ENCODE assay signal across 23 mouse cellular contexts in the genomic region with DNA sequence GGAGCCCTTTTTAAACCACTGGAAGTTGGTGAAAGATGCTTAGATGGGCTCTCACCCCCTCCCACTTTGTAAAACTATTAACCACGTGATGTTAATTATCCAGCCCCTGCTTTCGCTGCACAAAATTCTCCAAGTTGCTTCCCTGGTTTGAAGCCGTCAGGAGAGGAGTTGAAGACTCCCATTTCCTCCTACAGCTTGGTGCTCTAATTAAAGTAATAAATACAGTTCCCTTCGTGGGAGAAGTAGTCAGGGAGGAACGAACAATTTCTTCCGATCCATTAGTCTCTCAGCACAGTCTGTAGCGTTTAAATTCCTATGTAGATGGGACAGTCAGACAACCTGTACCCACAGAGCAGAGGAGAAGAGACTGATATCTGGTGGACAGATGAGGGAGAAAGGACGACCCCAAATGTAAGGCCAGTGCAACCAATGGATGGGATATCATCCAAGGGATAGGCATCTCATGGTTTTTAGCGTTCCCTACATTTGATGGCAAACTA.
DNase-seq lines count a peak whose midpoint lies in the region; ATAC-seq lines count a peak whose summit lies in the region.
"Had no signal": no experiment of that assay in that cellular context is flagged by ENCODE, and none has a peak within 500 bp of the region (broad histone marks: within the 10 kb centered on the region; RNA-seq: fewer than 3 reads in every experiment).

No protein-coding gene starts in this region.

- H3K4me1 ChIP-seq in kidney, embryonic 16.5 days (ENCODE audit: insufficient read depth, low read length): no peaks in the 10 kb centered on the region
- no peaks in the 10 kb centered on the region for H3K4me1 ChIP-seq in kidney, embryonic 14.5 days (ENCODE audit: control insufficient read depth, insufficient read depth, low read length)
- H3K4me1 ChIP-seq: embryonic facial prominence, embryonic 13.5 days; embryonic facial prominence, embryonic 15.5 days had no signal

- no peaks in the 10 kb centered on the region for H3K36me3 ChIP-seq in kidney, embryonic 16.5 days (ENCODE audit: insufficient read depth, low read length)
- no peaks in the 10 kb centered on the region for H3K36me3 ChIP-seq in kidney, embryonic 14.5 days (ENCODE audit: control insufficient read depth, insufficient read depth, low read length)
- H3K36me3 ChIP-seq: embryonic facial prominence, embryonic 13.5 days; embryonic facial prominence, embryonic 15.5 days; forebrain, embryonic 10.5 days; forebrain, embryonic 12.5 days had no signal

- peak; percentile 65; the same call in 1 of the 2 replicates for ATAC-seq in kidney, embryonic 16.5 days (ENCODE audit: low FRiP score, low TSS enrichment)
- no peak; the same call in 1 of the 2 replicates for ATAC-seq in kidney, embryonic 14.5 days (ENCODE audit: low FRiP score, low TSS enrichment)
- ATAC-seq: forebrain, embryonic 14.5 days; forebrain, embryonic 16.5 days had no signal

- H3K9me3 ChIP-seq in kidney, embryonic 16.5 days (ENCODE audit: low read length): no peaks in the 10 kb centered on the region
- H3K9me3 ChIP-seq in kidney, embryonic 14.5 days (ENCODE audit: control insufficient read depth, low read length): no peaks in the 10 kb centered on the region
- H3K9me3 ChIP-seq: embryonic facial prominence, embryonic 13.5 days; embryonic facial prominence, embryonic 15.5 days; forebrain, embryonic 10.5 days; forebrain, embryonic 12.5 days had no signal

- H3K27me3 ChIP-seq in kidney, embryonic 16.5 days (ENCODE audit: insufficient read depth, low read length): no peaks in the 10 kb centered on the region
- H3K27me3 ChIP-seq in kidney, embryonic 14.5 days (ENCODE audit: control insufficient read depth, insufficient read depth, low read length): no peaks in the 10 kb centered on the region
- H3K27me3 ChIP-seq: embryonic facial prominence, embryonic 13.5 days; embryonic facial prominence, embryonic 15.5 days; forebrain, embryonic 12.5 days had no signal

- no peak overlapping the region for H3K4me3 ChIP-seq in kidney, embryonic 16.5 days (ENCODE audit: low read length)
- H3K4me3 ChIP-seq in kidney, embryonic 14.5 days (ENCODE audit: low read length): no peak overlapping the region
- H3K4me3 ChIP-seq: embryonic facial prominence, embryonic 13.5 days; embryonic facial prominence, embryonic 15.5 days; erythroblast, embryonic 14.5 days; forebrain, embryonic 10.5 days; forebrain, embryonic 12.5 days had no signal

- peak; percentile 6 for DNase-seq in right cerebral cortex, adult 18-20 months
- DNase-seq in right cerebral cortex, adult 2 months (ENCODE audit: low spot score in 2 of 2): no peak
- peak; percentile 22 for DNase-seq in telencephalon, adult 2 months (ENCODE audit: low read depth, low spot score)
- DNase-seq in adrenal gland, postnatal 25 days: no peak
- DNase-seq: adrenal gland, adult 2 months; adrenal gland, postnatal 10 days; adrenal gland, postnatal 36 days; cerebellum, adult 11 months; cerebellum, adult 18-20 months; cerebellum, adult 8-10 months; cerebellum, adult 9-11 months; cerebellum, postnatal 14 days; cerebellum, postnatal 36 days; embryo, embryonic 11 days had no signal

- WGBS in kidney, embryonic 16.5 days: 38% methylated on average over 9 of the region's 9 CpGs
- 34% methylated on average over 9 of the region's 9 CpGs for WGBS in kidney, embryonic 14.5 days

- H3K27ac ChIP-seq in kidney, embryonic 16.5 days (ENCODE audit: low read length): no peak overlapping the region
- H3K27ac ChIP-seq in kidney, embryonic 14.5 days (ENCODE audit: low read depth, low read length): no peak overlapping the region
- H3K27ac ChIP-seq: embryonic facial prominence, embryonic 13.5 days; embryonic facial prominence, embryonic 15.5 days; forebrain, embryonic 10.5 days; forebrain, embryonic 12.5 days had no signal

- H3K4me2 ChIP-seq in kidney, embryonic 16.5 days (replicated peaks; ENCODE audit: low read depth, low read length): no peak overlapping the region
- H3K4me2 ChIP-seq in kidney, embryonic 14.5 days (replicated peaks; ENCODE audit: low read depth, low read length): no peak overlapping the region
- H3K4me2 ChIP-seq: embryonic facial prominence, embryonic 13.5 days; embryonic facial prominence, embryonic 15.5 days; forebrain, embryonic 12.5 days had no signal

- H3K9ac ChIP-seq in kidney, embryonic 16.5 days (replicated peaks; ENCODE audit: low read length): no peak overlapping the region
- no peak overlapping the region for H3K9ac ChIP-seq in kidney, embryonic 14.5 days (ENCODE audit: low read depth, low read length)
- H3K9ac ChIP-seq: embryonic facial prominence, embryonic 13.5 days; embryonic facial prominence, embryonic 15.5 days; forebrain, embryonic 12.5 days had no signal

Comparison
In these comparisons a context has a peak if more than half of its experiments do, and no peak if none do; other contexts are left out.
1. DNase-seq: peak in right cerebral cortex, adult 18-20 months (single experiment) and telencephalon, adult 2 months (single experiment); none in right cerebral cortex, adult 2 months (0 of 2) and adrenal gland, postnatal 25 days (single experiment).